Mouse (Mus musculus) CD4-positive naive resting alpha-beta T cell, adult 57 days (primary cell): Measurements from ENCODE around the gene Cyp2c55. TPM values are rescaled to one million over a fixed set of nuclear protein-coding genes. Genes with fewer than 3 reads are reported as not detected.

Experiments used
- total RNA-seq: library from RNA; stranded (reverse); gene quantifications from one replicate; pipeline ENCODE4 v1.2.4, GENCODE M21; 2023

Cyp2c55 gene
- total RNA-seq, result not detected

GRCm38 (mm10) chr19:39006715-39007114 lies at the start of gene Cyp2c55:
Gene Cyp2c55, plus strand, starts transcription at chr19:39007019.

GRCm38 (mm10) chr19:39060719-39061118 lies 53.9 kb downstream of the Cyp2c55 start, which contains the start of gene Cyp2c65:
Gene Cyp2c65, plus strand, starts transcription at chr19:39061015.

Other genes starting within 250 kb of the Cyp2c55 start
- gene Noc3l, start 187.8 kb upstream of the Cyp2c55 start, total RNA-seq, result 20.2 TPM
- gene Tbc1d12, start 170.4 kb upstream of the Cyp2c55 start, total RNA-seq, result 2.1 TPM
- gene Hells, start 76.1 kb upstream of the Cyp2c55 start, total RNA-seq, result 6.1 TPM
- gene Cyp2c65, start 54.0 kb downstream of the Cyp2c55 start, total RNA-seq, result not detected
- gene Cyp2c66, start 106.9 kb downstream of the Cyp2c55 start, total RNA-seq, result not detected